Comparison of ENCODE assay signal across 8 mouse cellular contexts in the genomic region with DNA sequence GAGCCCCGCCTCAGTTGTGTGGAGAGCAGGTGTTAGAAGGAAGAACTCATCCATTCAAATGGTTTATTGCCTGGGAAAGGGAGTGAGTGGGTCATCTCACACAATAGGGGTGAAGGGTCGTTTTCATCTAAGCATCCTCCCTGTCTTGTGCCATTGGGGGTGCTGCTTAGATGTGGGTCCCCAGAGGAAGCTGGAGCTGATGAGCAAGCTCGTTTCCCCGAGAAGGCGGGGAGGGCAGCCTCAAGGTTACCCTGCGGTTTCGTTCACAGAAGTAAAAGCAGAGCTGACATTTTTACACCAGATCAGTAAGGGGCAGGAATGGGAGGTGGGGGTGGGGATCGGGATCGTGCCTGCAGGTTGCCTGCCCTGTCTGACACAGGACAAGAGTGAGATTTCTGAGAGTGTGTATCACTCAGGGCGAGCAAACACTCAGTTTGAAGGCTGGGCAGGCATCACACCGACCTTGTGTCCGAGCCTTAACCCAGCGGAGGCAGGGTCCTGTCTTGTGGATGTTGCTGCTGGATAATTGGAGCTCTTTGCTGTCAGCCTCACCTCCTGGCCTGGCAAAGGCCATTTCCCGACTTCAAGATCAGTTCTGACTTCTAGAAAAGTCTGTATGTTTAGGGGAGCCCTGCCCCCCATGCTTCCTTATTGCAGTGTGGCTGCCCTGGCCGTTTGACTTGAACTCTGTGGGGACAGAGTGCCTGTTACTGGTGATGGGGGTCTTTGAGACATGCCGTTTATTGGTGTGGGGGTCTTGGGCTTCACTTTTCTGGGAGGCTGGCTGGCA. TPM values are rescaled to one million over a fixed set of nuclear protein-coding genes. Genes with fewer than 3 reads are reported as not detected.
A peak's percentile ranks its signal among the peaks of the same experiment; 100 is the strongest.
DNase-seq lines count a peak whose midpoint lies in the region; ATAC-seq and TF ChIP-seq lines count a peak whose summit lies in the region.

No protein-coding gene starts in this region.

- peak overlapping the region; percentile 66; the same call in 1 of the 2 replicates for H3K4me3 ChIP-seq in heart, adult 2 months
- H3K4me3 ChIP-seq in embryonic facial prominence, embryonic 12.5 days, result peak overlapping the region; percentile 65
- H3K4me3 ChIP-seq in limb, embryonic 12.5 days (replicated peaks), result peak overlapping the region; percentile 64
- peak overlapping the region; percentile 94 for H3K4me3 ChIP-seq in olfactory bulb, adult 2 months (ENCODE audit: insufficient read depth, low read depth, low read length)

- H3K4me1 ChIP-seq in heart, adult 2 months (ENCODE audit: control insufficient read depth, insufficient read depth, low read length), result peaks cover 4% of the 10 kb centered on the region
- peaks cover 16% of the 10 kb centered on the region for H3K4me1 ChIP-seq in embryonic facial prominence, embryonic 12.5 days
- peaks cover 17% of the 10 kb centered on the region for H3K4me1 ChIP-seq in limb, embryonic 12.5 days (replicated peaks)
- peaks cover 21% of the 10 kb centered on the region for H3K4me1 ChIP-seq in olfactory bulb, adult 2 months (ENCODE audit: control insufficient read depth, insufficient read depth, low read length)

- TF ChIP-seq EP300 in heart, adult 2 months (IDR thresholded peaks at IDR 0.05; ENCODE audit: insufficient read depth, low read depth, low read length), result no peak

- intact Hi-C loops in heart, adult 2 months (cut with DNase I), result loop anchor here (10.0 kb wide), 1 partner anchor 316 kb away; no protein-coding TSS in a partner anchor

- no peak overlapping the region for H3K9ac ChIP-seq in heart, adult 2 months (ENCODE audit: low read depth, low read length)
- peak overlapping the region; percentile 85; the same call in 1 of the 2 replicates for H3K9ac ChIP-seq in embryonic facial prominence, embryonic 12.5 days
- no peak overlapping the region for H3K9ac ChIP-seq in limb, embryonic 12.5 days (replicated peaks)

- H3K36me3 ChIP-seq in heart, adult 2 months (ENCODE audit: control insufficient read depth, insufficient read depth, low read length), result no peaks in the 10 kb centered on the region
- H3K36me3 ChIP-seq in embryonic facial prominence, embryonic 12.5 days, result no peaks in the 10 kb centered on the region
- no peaks in the 10 kb centered on the region for H3K36me3 ChIP-seq in limb, embryonic 12.5 days

- no peak for TF ChIP-seq CTCF in heart, adult 2 months (IDR thresholded peaks at IDR 0.05)
- TF ChIP-seq CTCF in olfactory bulb, adult 2 months (IDR thresholded peaks at IDR 0.05; ENCODE audit: insufficient read depth, low read depth, low read length), result no peak

- WGBS in heart, adult 2 months, result 38% methylated on average over 16 of the region's 16 CpGs
- 38% methylated on average over 16 of the region's 16 CpGs for WGBS in embryonic facial prominence, embryonic 12.5 days
- 25% methylated on average over 16 of the region's 16 CpGs for WGBS in limb, embryonic 12.5 days
- WGBS in olfactory bulb, adult 2 months, result 20% methylated on average over 16 of the region's 16 CpGs

- no peaks in the 10 kb centered on the region for H3K27me3 ChIP-seq in heart, adult 2 months (ENCODE audit: control insufficient read depth, insufficient read depth, low read length)
- peaks cover 20% of the 10 kb centered on the region for H3K27me3 ChIP-seq in embryonic facial prominence, embryonic 12.5 days
- H3K27me3 ChIP-seq in limb, embryonic 12.5 days, result peaks cover 47% of the 10 kb centered on the region

- no peak for DNase-seq in heart, adult 2 months
- DNase-seq in heart, adult 18-20 months, result no peak
- DNase-seq in CD4-positive helper T cell, adult 2 months (ENCODE audit: low read depth, low spot score), result peak; percentile 68
- DNase-seq in frontal cortex, postnatal 25 days (ENCODE audit: low spot score in 2 of 2), result no peak
- no peak for DNase-seq in spleen, postnatal 4 days (ENCODE audit: low spot score in 2 of 2)

- H3K4me2 ChIP-seq in embryonic facial prominence, embryonic 12.5 days (replicated peaks), result peak overlapping the region; percentile 96
- peak overlapping the region; percentile 97 for H3K4me2 ChIP-seq in limb, embryonic 12.5 days

- no peak for ATAC-seq in embryonic facial prominence, embryonic 12.5 days (ENCODE audit: insufficient number of reproducible peaks, insufficient read depth, low FRiP score, low TSS enrichment)
- ATAC-seq in limb, embryonic 12.5 days (ENCODE audit: insufficient number of reproducible peaks, insufficient read depth, low FRiP score, low TSS enrichment, low read depth), result no peak

- H3K9me3 ChIP-seq in embryonic facial prominence, embryonic 12.5 days, result no peaks in the 10 kb centered on the region
- H3K9me3 ChIP-seq in limb, embryonic 12.5 days, result no peaks in the 10 kb centered on the region

- no peak for TF ChIP-seq POLR2A in heart, adult 2 months (IDR thresholded peaks at IDR 0.05; ENCODE audit: insufficient read depth, low read depth, low read length)
- TF ChIP-seq POLR2A in olfactory bulb, adult 2 months (IDR thresholded peaks at IDR 0.05; ENCODE audit: insufficient read depth, low read depth, low read length), result no peak

- 0 out of 2 replicates have a peak, but pooled peaks cover 1% of the 10 kb centered on the region for H3K79me2 ChIP-seq in heart, adult 2 months (replicated peaks; ENCODE audit: control insufficient read depth, insufficient read depth, low read length)

- peak overlapping the region; percentile 32; the same call in 1 of the 2 replicates for H3K27ac ChIP-seq in heart, adult 2 months
- H3K27ac ChIP-seq in embryonic facial prominence, embryonic 12.5 days, result no peak overlapping the region
- H3K27ac ChIP-seq in limb, embryonic 12.5 days, result no peak overlapping the region
- H3K27ac ChIP-seq in olfactory bulb, adult 2 months (ENCODE audit: insufficient read depth, low read depth, low read length), result peak overlapping the region; percentile 33; the same call in 1 of the 2 replicates

RNA-seq across cellular contexts. Expression of a gene that starts 1.2 kb away (rescaled TPM):
- total RNA-seq in heart, adult 2 months (2021), result 10 to 100 TPM; 58.1 to 64.8 TPM
- polyA plus RNA-seq in heart, adult 2 months (2012; rRNA removed), result 51.7 and 65.0 TPM in 2 replicates
- 10 to 100 TPM; 61.9 to 66.2 TPM for total RNA-seq in heart, adult 18-20 months (2021)
- polyA plus RNA-seq in embryonic facial prominence, embryonic 12.5 days (2016; fragmentation: Nextera tagmentation; extraction: Ambion mirVana), result 57.9 and 69.8 TPM in 2 replicates
- 37.6 and 40.2 TPM in 2 replicates for polyA plus RNA-seq in limb, embryonic 12.5 days (2016; fragmentation: Nextera tagmentation; extraction: Ambion mirVana)
- polyA plus RNA-seq in olfactory bulb, adult 2 months (2012; ENCODE audit: insufficient read depth, insufficient read length, low replicate concordance, missing spikeins), result not detected in 2 replicates

RNA-seq across cellular contexts. Expression of a gene that starts 20.4 kb away (rescaled TPM):
- total RNA-seq in heart, adult 2 months (2021), result not detected
- polyA plus RNA-seq in heart, adult 2 months (2012; rRNA removed), result not detected in 2 replicates
- not detected for total RNA-seq in heart, adult 18-20 months (2021)
- 0.09 TPM in 1 of 2 replicates, not detected in the other for polyA plus RNA-seq in embryonic facial prominence, embryonic 12.5 days (2016; fragmentation: Nextera tagmentation; extraction: Ambion mirVana)
- not detected in 2 replicates for polyA plus RNA-seq in limb, embryonic 12.5 days (2016; fragmentation: Nextera tagmentation; extraction: Ambion mirVana)
- polyA plus RNA-seq in olfactory bulb, adult 2 months (2012; ENCODE audit: insufficient read depth, insufficient read length, low replicate concordance, missing spikeins), result not detected in 2 replicates

RNA-seq across cellular contexts. Expression of a gene that starts 26.9 kb away (rescaled TPM):
- total RNA-seq in heart, adult 2 months (2021), result 1 to 10 TPM; 2.4 to 2.5 TPM
- 2.7 and 3.2 TPM in 2 replicates for polyA plus RNA-seq in heart, adult 2 months (2012; rRNA removed)
- total RNA-seq in heart, adult 18-20 months (2021), result 1 to 10 TPM; 2.5 to 2.7 TPM
- polyA plus RNA-seq in embryonic facial prominence, embryonic 12.5 days (2016; fragmentation: Nextera tagmentation; extraction: Ambion mirVana), result 6.4 and 6.6 TPM in 2 replicates
- 1.9 and 2.3 TPM in 2 replicates for polyA plus RNA-seq in limb, embryonic 12.5 days (2016; fragmentation: Nextera tagmentation; extraction: Ambion mirVana)
- not detected in 2 replicates for polyA plus RNA-seq in olfactory bulb, adult 2 months (2012; ENCODE audit: insufficient read depth, insufficient read length, low replicate concordance, missing spikeins)

Comparison
In these comparisons a context has a peak if more than half of its experiments do, and no peak if none do; other contexts are left out.
1. H3K27ac ChIP-seq: peak in heart, adult 2 months (single experiment) and olfactory bulb, adult 2 months (single experiment); none in embryonic facial prominence, embryonic 12.5 days (single experiment) and limb, embryonic 12.5 days (single experiment).
2. RNA of a gene that starts 1.2 kb away (polyA plus RNA-seq): 57.9 to 69.8 TPM in embryonic facial prominence, embryonic 12.5 days, 51.7 to 65.0 TPM in heart, adult 2 months and 37.6 to 40.2 TPM in limb, embryonic 12.5 days; not detected in olfactory bulb, adult 2 months; every median in the first group is over 10 times any median in the second.
3. Peak in every context shown above with its lines, with median percentiles within 50 percentile points of each other: H3K4me3 ChIP-seq.